Mouse (Mus musculus): Measurements from ENCODE around the gene Plrg1. TPM values are rescaled to one million over a fixed set of nuclear protein-coding genes. Genes with fewer than 3 reads are reported as not detected.

Plrg1 gene
- 10 to 100 TPM; 34.9 to 37.4 TPM for total RNA-seq (2021)

DNA sequence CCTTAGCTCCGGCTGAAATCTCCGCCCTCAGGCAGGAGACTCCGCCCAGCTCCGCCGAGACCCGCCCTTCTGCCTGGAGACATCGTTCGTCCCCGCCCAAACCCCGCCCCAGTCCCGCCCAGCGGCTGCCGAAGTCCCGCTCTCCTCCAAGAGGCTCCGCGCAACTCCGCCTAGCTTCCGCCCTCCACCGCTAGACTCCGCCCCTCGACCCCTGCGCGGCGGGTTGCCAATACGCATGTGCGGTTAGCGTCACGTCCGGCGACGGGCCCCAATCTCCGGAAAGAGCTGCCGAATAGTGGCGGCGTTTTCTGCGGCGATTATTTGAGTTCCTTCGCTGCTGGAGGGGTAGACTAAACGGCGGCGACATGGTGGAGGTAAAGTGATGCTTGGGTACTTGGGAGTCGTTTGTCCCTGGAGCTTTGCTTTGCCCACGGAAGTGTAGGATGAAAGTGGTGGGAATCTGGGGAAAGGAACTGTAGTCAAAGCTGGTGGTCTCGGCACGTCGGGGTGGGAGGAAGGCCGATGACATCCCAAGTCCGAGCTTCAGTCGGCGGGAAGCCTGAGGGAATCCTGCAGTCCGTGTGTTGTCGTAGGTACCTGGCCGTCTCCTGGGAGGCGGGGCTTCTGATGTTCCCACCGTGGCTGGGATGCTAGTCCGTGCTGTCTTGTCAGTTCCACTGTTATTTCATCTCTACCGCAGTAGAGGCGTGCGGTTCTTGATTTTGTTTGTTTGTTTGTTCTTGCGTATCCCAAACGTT, at the start of gene Plrg1:
Plrg1 (plus strand) TSS at position 242 of the 758 bp plus-strand sequence.
- peak; percentile 100 for DNase-seq

DNA sequence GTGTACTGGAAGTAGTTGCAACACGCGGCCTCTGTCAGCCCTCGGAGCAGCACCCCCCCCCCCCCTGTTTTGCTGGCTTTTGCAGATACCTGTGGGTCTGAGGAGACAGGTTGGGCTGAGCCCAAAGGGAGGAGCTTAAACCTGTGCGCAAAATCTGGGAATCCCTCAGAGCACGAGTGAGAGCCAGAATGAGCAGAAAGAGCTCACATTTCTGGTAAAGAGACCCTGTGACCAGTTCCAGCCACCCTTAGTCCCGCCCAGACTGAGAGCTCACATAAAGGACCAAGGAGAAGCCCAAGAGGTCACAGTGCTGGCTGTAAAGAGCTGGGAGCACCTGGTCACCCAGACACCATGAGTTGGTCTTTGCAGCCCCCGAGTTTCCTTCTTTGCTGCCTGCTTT, 47.8 kb upstream of the Plrg1 start, which contains the start of gene Fgg:
Fgg (plus strand) TSS at position 168 of the 400 bp plus-strand sequence.
- no peak for DNase-seq

DNA sequence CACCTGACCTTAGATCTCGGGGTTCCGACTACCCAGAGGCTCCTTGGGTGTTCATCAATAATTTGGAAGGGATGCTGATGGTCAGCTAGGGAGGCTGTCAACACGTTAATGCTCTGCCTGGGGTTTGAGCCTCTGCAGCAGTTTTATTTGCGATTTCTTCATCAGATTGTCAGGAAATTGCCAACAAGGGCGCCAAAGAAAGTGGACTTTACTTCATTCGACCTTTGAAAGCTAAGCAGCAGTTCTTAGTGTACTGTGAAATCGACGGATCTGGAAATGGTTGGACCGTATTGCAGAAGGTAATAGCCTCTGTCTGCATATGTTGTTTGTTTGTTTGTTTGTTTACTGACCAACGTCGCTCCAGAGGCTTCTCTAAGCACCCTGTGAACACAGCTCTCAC, 45.0 kb upstream of the Plrg1 start:
- DNase-seq: no peak

- no peak for DNase-seq
Measured at GRCm38 (mm10) chr3:83011136-83011535, 44.2 kb upstream of the Plrg1 start.

GRCm38 (mm10) chr3:83011565-83011964, 43.8 kb upstream of the Plrg1 start:
- DNase-seq: no peak

- no peak for DNase-seq
Measured at GRCm38 (mm10) chr3:83012636-83013035, 42.7 kb upstream of the Plrg1 start.

- no peak for DNase-seq
Measured at GRCm38 (mm10) chr3:83013951-83014350, 41.4 kb upstream of the Plrg1 start.

DNA sequence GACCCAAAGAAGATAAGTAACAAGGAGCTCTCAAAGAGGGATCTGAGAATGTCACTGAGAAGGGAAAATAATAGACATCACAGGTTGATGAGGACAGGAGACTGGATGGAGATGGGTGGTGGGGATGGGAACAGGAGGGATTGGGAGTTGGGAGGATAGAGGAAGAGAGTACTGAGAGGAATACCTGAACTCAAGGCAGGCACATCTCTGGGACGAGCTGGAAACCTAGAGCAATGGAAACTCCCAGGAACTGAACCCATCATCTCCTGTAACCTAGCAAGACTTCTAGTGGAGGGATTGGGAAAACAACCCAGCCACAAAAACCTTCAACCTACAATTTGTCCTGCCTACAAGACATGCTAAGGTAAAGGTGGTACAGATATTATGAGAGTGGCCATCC, 39.1 kb upstream of the Plrg1 start:
- no peak for DNase-seq

- no peak for DNase-seq
Measured at GRCm38 (mm10) chr3:83020387-83020786, 34.9 kb upstream of the Plrg1 start.

DNA sequence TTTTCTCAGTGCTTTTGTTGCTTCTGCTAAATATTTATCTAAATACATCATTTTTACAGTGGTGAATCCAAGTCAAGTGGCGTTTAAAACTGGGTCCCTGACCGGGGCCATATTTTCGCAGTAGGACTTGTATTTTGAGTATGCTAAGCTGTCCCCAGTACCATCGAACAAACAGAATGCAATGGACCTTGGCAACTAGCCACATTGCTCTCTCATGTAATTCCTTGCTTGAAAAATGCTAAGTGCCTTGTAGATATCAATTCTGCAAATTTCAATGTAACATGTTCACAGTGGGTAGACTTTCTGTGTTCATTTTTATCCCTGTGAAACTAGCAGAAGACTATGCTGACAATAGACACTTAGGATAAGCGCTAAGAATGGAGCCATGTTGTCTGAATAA, 34.1 kb upstream of the Plrg1 start:
- DNase-seq: no peak

DNA sequence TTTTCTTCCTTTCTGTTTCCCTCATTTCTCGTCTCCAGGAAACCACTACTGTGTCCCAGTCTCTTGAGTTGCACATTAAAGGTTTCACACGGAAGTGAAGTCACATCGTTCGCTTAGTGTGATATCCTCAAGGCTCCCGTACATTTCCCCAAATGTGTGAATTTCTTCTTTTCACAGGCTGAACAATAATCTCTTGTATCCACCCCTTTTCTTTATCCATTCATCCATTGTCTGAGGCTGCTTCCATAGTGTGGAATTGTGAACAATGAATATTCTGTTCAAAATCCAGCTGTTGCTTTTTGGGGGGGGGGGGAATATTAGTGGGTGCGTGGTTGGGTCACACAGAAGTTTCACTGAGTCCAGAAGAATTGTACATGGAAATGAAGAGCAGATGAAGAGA, 30.3 kb upstream of the Plrg1 start:
- no peak for DNase-seq

DNA sequence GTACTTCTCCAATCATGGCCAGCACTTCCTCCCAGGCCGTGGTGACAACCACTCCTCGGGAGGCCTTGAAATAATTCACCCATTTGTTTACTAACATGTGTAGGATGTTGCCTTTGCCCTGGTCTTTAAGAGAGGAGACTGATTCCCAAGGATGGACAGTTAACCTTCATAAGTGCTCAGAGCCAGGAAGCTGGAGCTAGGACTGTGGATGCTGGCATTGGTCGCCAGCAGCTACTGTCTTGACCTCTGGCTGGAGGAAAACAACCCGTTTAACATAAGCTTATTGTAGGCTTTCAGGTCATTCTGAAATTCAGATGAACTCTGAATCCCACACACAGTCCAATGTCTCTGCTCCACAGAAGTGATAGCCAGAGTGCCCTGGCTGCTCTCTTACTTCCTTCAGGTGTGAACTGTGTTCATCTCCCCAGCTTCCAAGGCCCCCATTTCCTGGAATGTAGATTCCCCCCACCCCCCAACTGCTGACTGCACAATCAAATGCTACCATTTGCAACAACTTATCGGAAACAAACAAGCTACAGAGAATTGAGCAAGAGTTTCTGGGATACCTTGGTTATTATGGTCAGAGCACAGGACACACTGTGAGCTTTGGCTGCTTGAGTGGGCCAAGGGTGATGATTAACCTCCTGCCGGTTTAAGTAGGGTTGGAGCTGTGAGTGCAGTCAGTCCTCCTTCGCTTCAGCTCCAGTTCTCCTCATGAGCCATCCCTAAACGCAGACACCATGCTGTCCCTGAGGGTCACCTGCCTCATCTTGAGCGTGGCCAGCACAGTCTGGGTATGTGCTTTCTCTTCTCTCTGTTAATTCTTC, 29.6 kb upstream of the Plrg1 start, which contains the start of gene Fga:
Fga (plus strand) TSS at position 602 of the 827 bp plus-strand sequence.
- no peak for DNase-seq

DNA sequence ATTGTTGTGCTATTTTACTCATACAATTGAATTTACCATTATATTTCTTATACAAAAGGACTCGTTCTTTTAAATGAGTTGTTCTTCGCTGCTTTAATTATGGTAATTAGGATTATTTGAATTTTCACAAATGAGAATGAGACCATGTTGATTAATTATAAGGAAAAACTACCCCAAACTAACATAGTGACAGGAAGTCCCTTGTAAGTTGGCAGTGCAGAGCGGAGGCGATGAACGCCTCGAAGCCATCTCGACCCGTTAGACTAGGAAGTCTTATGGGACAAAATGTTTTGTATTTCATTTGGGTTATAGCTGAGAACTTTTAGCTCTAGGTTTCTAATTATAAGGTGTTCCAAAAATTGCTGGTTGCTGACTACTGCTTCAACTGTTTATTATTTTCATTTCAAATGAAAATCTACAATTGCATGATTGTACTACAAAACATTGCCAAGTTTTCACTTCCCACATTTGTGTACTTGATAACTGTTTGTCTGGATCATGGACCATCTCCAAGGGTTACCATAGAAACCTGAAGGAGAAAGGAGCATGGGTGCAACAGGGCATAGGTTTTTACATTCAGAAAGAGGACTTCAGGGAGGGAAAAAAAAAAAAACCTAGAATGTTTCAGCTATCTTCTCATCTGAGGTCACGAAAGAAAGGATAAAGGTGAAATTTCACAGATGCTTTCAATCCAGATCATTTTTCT, 27.6 kb upstream of the Plrg1 start:
- no peak for DNase-seq

DNA sequence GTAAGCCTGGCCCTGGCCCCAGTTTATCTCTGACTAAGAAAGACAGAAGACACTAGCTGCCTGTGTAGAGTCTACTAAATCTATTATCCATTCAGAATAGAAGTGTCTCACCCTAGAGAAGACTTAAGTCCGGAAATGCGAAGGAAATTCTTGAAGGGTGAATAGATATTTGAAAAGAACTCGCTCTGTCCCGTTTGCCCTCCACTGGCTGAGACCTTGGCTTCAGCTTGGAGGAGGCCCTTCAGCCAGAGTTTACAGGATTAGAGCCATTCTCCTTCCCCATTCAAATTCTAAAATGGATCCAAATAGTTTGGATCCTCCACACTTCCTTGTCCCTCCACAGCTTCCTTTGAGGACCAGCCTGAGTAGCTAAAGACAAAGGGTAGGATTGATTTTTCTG, 25.0 kb upstream of the Plrg1 start:
- DNase-seq: no peak

GRCm38 (mm10) chr3:83032746-83033308, 22.5 kb upstream of the Plrg1 start:
- no peak for DNase-seq

GRCm38 (mm10) chr3:83033801-83034200, 21.5 kb upstream of the Plrg1 start:
- no peak for DNase-seq

- DNase-seq: no peak
Measured at GRCm38 (mm10) chr3:83038865-83039264, 16.5 kb upstream of the Plrg1 start.

DNA sequence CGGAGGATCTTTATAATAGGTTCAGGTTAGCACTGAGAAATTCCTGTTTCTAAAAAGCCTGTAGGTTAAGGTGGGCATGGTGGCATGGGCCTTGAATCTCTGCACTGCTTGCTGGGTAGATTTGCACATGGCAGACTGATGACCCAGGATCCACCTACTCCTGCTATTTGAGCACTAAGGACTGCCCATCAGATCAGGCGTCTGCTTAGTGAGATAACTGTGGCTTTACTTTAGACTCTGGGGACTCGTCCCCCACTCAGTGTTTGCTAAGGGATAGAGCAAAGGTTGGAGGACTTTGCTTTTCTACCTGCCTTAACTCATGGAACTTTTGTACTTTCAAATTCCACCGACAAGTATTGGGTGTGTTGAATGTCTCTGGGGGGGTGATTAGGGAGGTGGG, 15.7 kb upstream of the Plrg1 start:
- no peak for DNase-seq

- no peak for DNase-seq
Measured at GRCm38 (mm10) chr3:83042451-83042850, 12.9 kb upstream of the Plrg1 start.

DNA sequence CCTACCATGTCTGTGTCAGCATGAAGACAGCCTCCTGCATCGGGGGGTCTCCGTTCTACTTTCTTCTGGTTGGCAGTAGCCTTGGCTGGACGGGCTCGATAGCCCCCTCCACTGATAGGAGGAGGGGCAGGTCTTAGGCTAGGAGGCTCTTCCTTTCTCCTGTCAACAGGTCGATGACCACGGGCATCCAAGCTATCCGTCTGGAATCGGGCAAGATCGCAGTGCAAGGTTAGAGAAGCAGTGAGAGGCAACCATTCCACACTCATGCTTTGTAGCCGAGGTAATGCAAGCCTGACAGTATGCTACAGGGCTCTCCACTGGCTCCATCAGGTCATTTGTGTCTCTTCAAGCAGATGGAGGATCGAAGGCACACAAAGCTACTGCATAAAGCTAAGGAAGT, 8.7 kb upstream of the Plrg1 start:
- DNase-seq: no peak

GRCm38 (mm10) chr3:83049680-83050079, 5.6 kb upstream of the Plrg1 start, which contains the start of gene Fgb:
Fgb (minus strand) TSS chr3:83049863.
- DNase-seq: no peak

GRCm38 (mm10) chr3:83050661-83051060, 4.7 kb upstream of the Plrg1 start:
- no peak for DNase-seq

DNA sequence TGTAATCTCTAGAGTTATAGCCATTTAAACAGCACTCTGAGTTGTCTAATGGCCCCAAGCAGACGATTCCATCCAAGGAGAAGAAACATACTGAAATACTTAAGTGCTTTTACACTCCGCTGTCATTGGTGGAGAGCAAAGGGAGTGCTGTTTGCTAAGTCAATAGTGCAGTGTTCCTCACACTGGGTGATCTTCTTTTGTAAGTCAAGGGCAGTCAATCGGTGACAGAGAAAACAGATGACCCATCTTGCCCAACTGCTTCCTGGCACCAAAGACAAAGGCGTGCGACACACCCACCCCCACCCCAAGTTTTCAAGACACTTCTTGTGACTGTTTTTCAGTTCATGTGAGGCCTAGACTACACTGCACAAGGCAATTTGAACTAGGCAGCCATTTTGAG, 3.2 kb upstream of the Plrg1 start:
- no peak for DNase-seq
